Mouse (Mus musculus): ENCODE data around the gene Fxyd1.

Gene Fxyd1

DNA sequence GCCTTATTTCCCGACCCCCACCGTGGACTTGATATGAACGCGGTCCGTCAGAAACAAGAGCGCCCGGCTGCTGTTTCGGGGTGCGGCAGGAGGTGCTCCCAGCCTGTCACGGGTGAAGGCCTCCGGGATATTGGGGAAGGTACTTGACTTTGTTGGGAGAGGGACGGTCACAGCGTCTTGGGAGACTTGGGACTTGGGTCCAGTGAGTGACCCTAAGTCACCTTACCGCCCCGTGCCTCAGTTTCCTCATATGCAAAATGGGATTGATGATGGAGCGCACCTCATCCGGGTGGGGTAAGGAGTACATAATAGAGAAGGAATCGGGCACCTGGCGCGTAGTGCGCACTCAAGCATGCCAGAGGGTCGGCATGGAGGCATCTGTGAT is 4.8 kb downstream of the Fxyd1 start:
- DNase-seq = no peak

- peak; percentile 72 to 76 for DNase-seq
Measured at GRCm38 (mm10) chr7:31051321-31052021, 5.5 kb downstream of the Fxyd1 start, which contains the start of gene Fxyd7. Fxyd7 (minus strand) TSS chr7:31051467.

DNA sequence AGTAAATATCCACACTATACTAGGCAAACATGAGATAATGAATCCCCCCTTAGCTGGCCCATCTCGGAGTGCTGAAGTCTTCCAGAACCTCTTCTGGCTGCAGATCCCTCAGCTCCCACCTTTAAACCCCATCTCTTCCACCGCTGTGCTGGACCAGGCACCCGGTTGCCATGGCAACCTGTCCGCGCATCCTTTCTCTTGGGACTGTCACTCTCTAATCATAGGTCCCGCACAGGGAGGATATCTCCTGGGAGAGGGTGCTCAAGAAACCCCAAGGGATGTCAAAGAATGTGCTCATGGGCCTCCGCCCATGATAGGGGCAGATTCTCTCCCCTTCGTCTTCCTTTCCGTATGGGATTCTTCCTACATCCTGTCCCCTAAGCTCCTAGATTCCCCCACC is 6.1 kb downstream of the Fxyd1 start:
- DNase-seq = peak; percentile 71 to 80

GRCm38 (mm10) chr7:31050487-31050886 is 6.5 kb downstream of the Fxyd1 start:
- peak in 1 of 2 experiments; percentile 39 for DNase-seq

- peak in 1 of 2 experiments; percentile 71 for DNase-seq
Measured at GRCm38 (mm10) chr7:31049846-31050281, 7.1 kb downstream of the Fxyd1 start.

GRCm38 (mm10) chr7:31049135-31049845 is 7.7 kb downstream of the Fxyd1 start:
- DNase-seq = peak; percentile 80 to 87

GRCm38 (mm10) chr7:31042431-31042910 is 14.5 kb downstream of the Fxyd1 start, which contains the start of gene Fxyd5:
Fxyd5 (minus strand) TSS chr7:31042481.
- no peak for DNase-seq

GRCm38 (mm10) chr7:31041662-31042315 is 15.2 kb downstream of the Fxyd1 start:
- DNase-seq = no peak

- no peak for DNase-seq
Measured at GRCm38 (mm10) chr7:31041023-31041407, 16.0 kb downstream of the Fxyd1 start.

DNA sequence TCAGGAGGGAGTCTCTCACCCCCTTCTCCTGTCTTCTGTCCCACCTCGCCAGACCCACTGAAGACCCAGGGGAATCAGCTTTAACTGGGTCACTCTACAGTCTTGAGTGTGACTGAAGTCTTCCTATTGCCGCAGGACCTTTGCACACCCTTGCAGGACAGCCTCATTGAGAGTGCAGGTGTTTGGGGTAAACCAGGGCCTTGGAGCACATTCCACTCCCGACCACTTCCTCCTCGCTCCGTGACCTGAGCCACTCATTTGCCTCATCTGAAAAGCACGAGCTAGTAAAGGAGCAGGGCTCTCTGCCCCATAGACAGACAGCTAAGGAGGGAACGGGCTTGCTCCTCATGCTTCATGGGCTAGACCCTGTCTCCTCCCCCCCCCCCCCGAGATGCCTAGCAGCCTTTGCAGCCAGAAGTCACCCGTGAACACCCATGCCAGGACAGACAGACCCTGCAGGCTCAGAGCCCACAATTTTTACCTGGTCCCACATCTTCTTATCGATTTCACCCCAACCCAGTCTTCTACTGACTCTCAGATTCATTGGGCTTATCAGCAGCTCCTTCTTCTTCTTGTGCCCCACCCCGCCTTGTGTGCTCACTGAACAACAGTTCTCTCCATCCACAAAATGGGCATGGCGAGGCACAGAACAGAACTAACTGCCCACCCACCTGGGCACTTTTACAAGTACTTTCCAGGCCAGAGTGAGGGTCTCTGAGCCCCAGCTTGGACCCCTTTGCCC is 16.5 kb downstream of the Fxyd1 start:
- no peak for DNase-seq

DNA sequence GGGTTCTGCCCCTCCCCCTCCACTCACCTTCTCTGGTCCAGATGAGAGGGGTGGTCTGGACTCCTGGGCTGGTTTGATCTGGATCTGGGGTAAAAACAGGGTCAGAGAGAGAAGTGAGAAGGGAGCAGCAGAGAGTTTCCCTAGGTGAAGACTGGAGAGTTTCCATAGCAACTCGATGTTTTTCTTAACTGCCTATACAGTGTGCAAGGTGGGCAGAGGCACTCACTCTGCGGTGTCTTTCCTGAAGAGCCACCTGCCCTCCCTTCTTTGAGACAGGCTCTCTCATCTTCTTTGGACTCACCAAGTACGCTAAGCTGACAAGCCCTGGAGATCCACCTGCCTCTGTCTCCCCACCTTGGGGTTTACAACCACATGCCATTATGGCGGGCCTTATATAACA is 18.0 kb downstream of the Fxyd1 start:
- DNase-seq = no peak

- no peak for DNase-seq
Measured at GRCm38 (mm10) chr7:31037675-31038074, 19.3 kb downstream of the Fxyd1 start.

DNA sequence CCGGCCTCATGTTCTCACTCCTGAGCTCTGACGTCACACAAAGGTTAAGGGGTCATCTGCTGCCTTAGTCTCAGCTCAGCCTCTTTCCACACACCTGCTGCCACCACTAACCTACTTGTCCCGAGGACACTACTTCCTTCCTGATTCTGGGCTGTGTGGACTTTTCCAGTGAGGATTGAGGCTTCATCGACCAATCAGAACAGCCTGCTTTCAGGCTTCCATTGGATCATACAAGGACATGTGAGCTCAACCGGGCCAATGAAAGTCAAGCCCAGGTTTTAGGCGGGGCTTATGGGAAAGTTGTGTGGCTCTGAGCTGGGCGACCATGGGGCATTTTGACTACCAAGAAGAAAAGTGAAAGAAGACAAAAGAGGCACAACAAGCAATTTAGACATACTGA is 20.1 kb downstream of the Fxyd1 start:
- DNase-seq = no peak

DNA sequence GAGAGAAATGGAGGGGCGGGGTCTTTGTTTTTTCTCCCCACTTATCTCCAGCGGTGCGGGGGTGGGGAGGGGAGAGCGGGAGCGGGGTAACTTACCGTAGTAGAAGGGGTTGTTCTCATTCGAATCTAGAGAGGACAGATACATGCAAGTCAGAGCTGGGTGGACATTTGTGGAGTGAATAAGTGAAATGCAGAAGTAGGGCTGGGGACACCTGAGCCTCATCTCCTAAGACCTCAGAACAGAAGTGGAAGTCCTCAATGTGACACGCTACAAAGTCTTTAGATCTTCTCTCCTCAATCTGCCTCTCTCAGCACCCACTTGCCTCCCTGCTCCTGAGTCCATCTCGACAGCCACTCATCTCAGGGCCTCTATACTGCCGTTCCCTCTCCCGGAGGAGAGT is 21.7 kb downstream of the Fxyd1 start:
- no peak for DNase-seq

GRCm38 (mm10) chr7:31034789-31035188 is 22.2 kb downstream of the Fxyd1 start:
- DNase-seq = peak in 1 of 2 experiments; percentile 31

GRCm38 (mm10) chr7:31033409-31034165 is 23.4 kb downstream of the Fxyd1 start:
- no peak for DNase-seq

DNA sequence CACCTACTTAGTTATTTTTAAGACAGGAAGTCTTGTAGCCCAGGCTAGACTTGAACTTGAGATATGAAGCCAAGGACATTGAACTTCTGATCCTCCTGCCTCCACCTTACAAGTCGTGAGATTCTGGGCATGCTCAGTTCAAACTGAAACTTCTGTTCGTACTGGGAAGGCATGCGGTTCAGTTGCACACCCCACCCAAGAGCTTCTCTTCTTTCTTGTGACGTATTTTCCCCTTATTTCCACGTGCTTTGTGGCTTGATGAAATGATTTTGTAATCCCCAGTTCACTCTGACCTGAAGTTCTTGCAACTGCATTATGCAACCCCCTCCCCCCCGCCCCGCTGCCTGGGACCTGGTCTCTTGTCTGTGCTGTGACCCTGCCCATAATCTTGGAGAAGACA is 25.3 kb downstream of the Fxyd1 start:
- DNase-seq = no peak

GRCm38 (mm10) chr7:31030717-31031116 is 26.3 kb downstream of the Fxyd1 start:
- DNase-seq = no peak

GRCm38 (mm10) chr7:31028609-31029008 is 28.4 kb downstream of the Fxyd1 start:
- no peak for DNase-seq

GRCm38 (mm10) chr7:31017104-31017901 is 39.7 kb downstream of the Fxyd1 start:
- peak; percentile 21 to 30 for DNase-seq

- peak in 1 of 2 experiments; percentile 12 for DNase-seq
Measured at GRCm38 (mm10) chr7:31012971-31013370, 44.0 kb downstream of the Fxyd1 start.

Data from cerebellum, postnatal 25 days (tissue).